Mouse (Mus musculus): ENCODE measurements around the gene Lcn9. TPM values are rescaled to one million over a fixed set of nuclear protein-coding genes. Genes with fewer than 3 reads are reported as not detected.

Lcn9 gene
- polyA plus RNA-seq, 1 experiment from 2014 or later: not detected

Other genes starting within 250 kb of the Lcn9 start
- 1.5 and 4.4 TPM in 2 replicates for gene Mamdc4, start 248.3 kb upstream of the Lcn9 start, polyA plus RNA-seq (2014; fragmentation: Nextera tagmentation; extraction: Ambion mirVana)
- gene Phpt1, start 247.9 kb upstream of the Lcn9 start, polyA plus RNA-seq (2014; fragmentation: Nextera tagmentation; extraction: Ambion mirVana): 161 and 167 TPM in 2 replicates
- gene Ajm1, start 241.4 kb upstream of the Lcn9 start, polyA plus RNA-seq (2014; fragmentation: Nextera tagmentation; extraction: Ambion mirVana): 0.19 and 0.46 TPM in 2 replicates
- gene Rabl6, start 214.6 kb upstream of the Lcn9 start, polyA plus RNA-seq (2014; fragmentation: Nextera tagmentation; extraction: Ambion mirVana): 62.3 and 64.4 TPM in 2 replicates
- 0.20 and 0.30 TPM in 2 replicates for gene Ccdc183, start 205.5 kb upstream of the Lcn9 start, polyA plus RNA-seq (2014; fragmentation: Nextera tagmentation; extraction: Ambion mirVana)
- gene Tmem141, start 201.1 kb upstream of the Lcn9 start, polyA plus RNA-seq (2014; fragmentation: Nextera tagmentation; extraction: Ambion mirVana): 18.0 and 20.5 TPM in 2 replicates
- 0.96 and 1.5 TPM in 2 replicates for gene Fcna, start 195.1 kb upstream of the Lcn9 start, polyA plus RNA-seq (2014; fragmentation: Nextera tagmentation; extraction: Ambion mirVana)
- gene Lcn8, start 170.0 kb upstream of the Lcn9 start, polyA plus RNA-seq (2014; fragmentation: Nextera tagmentation; extraction: Ambion mirVana): not detected in 2 replicates
- not detected in 2 replicates for gene Lcn5, start 165.2 kb upstream of the Lcn9 start, polyA plus RNA-seq (2014; fragmentation: Nextera tagmentation; extraction: Ambion mirVana)
- gene Lcn6, start 146.4 kb upstream of the Lcn9 start, polyA plus RNA-seq (2014; fragmentation: Nextera tagmentation; extraction: Ambion mirVana): not detected in 2 replicates
- gene Lcn10, start 140.4 kb upstream of the Lcn9 start, polyA plus RNA-seq (2014; fragmentation: Nextera tagmentation; extraction: Ambion mirVana): not detected in 2 replicates
- gene Obp2a, start 123.1 kb upstream of the Lcn9 start, polyA plus RNA-seq (2014; fragmentation: Nextera tagmentation; extraction: Ambion mirVana): not detected in 2 replicates
- gene Bmyc, start 116.4 kb upstream of the Lcn9 start, polyA plus RNA-seq (2014; fragmentation: Nextera tagmentation; extraction: Ambion mirVana): 64.5 and 68.2 TPM in 2 replicates
- not detected in 2 replicates for gene Obp2b, start 86.1 kb upstream of the Lcn9 start, polyA plus RNA-seq (2014; fragmentation: Nextera tagmentation; extraction: Ambion mirVana)
- gene Lcn3, start 57.6 kb upstream of the Lcn9 start, polyA plus RNA-seq (2014; fragmentation: Nextera tagmentation; extraction: Ambion mirVana): not detected in 2 replicates
- gene Lcn11, start 46.1 kb upstream of the Lcn9 start, polyA plus RNA-seq (2014; fragmentation: Nextera tagmentation; extraction: Ambion mirVana): not detected in 2 replicates
- gene Gm13539, start 40.9 kb upstream of the Lcn9 start, polyA plus RNA-seq (2014; fragmentation: Nextera tagmentation; extraction: Ambion mirVana): not detected in 2 replicates
- gene Glt6d1, start 7.3 kb upstream of the Lcn9 start, polyA plus RNA-seq (2014; fragmentation: Nextera tagmentation; extraction: Ambion mirVana): not detected in 2 replicates
- gene Sohlh1, start 24.1 kb downstream of the Lcn9 start, polyA plus RNA-seq (2014; fragmentation: Nextera tagmentation; extraction: Ambion mirVana): not detected in 2 replicates
- 0.45 and 2.2 TPM in 2 replicates for gene Kcnt1, start 40.6 kb downstream of the Lcn9 start, polyA plus RNA-seq (2014; fragmentation: Nextera tagmentation; extraction: Ambion mirVana)
- 60.4 and 62.1 TPM in 2 replicates for gene Camsap1, start 160.1 kb downstream of the Lcn9 start, polyA plus RNA-seq (2014; fragmentation: Nextera tagmentation; extraction: Ambion mirVana)
- 107 and 114 TPM in 2 replicates for gene Ubac1, start 198.6 kb downstream of the Lcn9 start, polyA plus RNA-seq (2014; fragmentation: Nextera tagmentation; extraction: Ambion mirVana)